Mouse (Mus musculus) heart, embryonic 11.5 days (tissue): ENCODE measurements around the gene Orai3. TPM values are rescaled to one million over a fixed set of nuclear protein-coding genes. Genes with fewer than 3 reads are reported as not detected.

Experiments used
- ATAC-seq: fragments of 200-750 bp; cut with Nextera tagmentation; replicated peaks from 2 replicates; pipeline ENCODE4 v1.8.0; 2017; ENCODE audit warnings: moderate library complexity; ENCODE audit not compliant: insufficient number of reproducible peaks, low FRiP score, low TSS enrichment
- H3K27ac ChIP-seq: fragments of 300-500 bp; sonication (generic); 2 replicates; pipeline ENCODE4 v1.5.1; 2014; ENCODE audit warnings: mild to moderate bottlenecking, low read depth, low read length
- H3K27me3 ChIP-seq: fragments of 300-500 bp; sonication (generic); 2 replicates; pipeline ENCODE4 v1.6.1; 2014; ENCODE audit warnings: mild to moderate bottlenecking, low read length, mixed read lengths; ENCODE audit not compliant: control insufficient read depth, insufficient read depth
- H3K36me3 ChIP-seq: fragments of 300-500 bp; sonication (generic); 2 replicates; pipeline ENCODE4 v1.6.1; 2014; ENCODE audit warnings: mild to moderate bottlenecking, low read length, moderate library complexity, mixed read lengths; ENCODE audit not compliant: control insufficient read depth, insufficient read depth
- H3K4me1 ChIP-seq: fragments of 300-500 bp; sonication (generic); 2 replicates; pipeline ENCODE4 v1.6.1; 2014; ENCODE audit warnings: low read length; ENCODE audit not compliant: control insufficient read depth, insufficient read depth
- H3K4me2 ChIP-seq: fragments of 300-500 bp; sonication (generic); 2 replicates; pipeline ENCODE4 v1.6.1; 2014; ENCODE audit warnings: mild to moderate bottlenecking, moderate library complexity
- H3K4me3 ChIP-seq: fragments of 300-500 bp; sonication (generic); 2 replicates; pipeline ENCODE4 v1.5.1; 2014; ENCODE audit warnings: low read depth, low read length
- H3K9ac ChIP-seq: fragments of 300-500 bp; sonication (generic); 2 replicates; pipeline ENCODE4 v1.6.1; 2014; ENCODE audit warnings: mild to moderate bottlenecking, low read depth, low read length, moderate library complexity
- H3K9me3 ChIP-seq: fragments of 300-500 bp; sonication (generic); replicated peaks from 2 replicates; pipeline ENCODE4 v1.6.1; 2016; ENCODE audit warnings: low read length; ENCODE audit not compliant: control insufficient read depth
- WGBS: fragments of 180-500 bp; shearing (Covaris S2); extraction: QIAGEN DNeasy Blood & Tissue Kit; methylation state at CpG from one replicate; pipeline ENCODE4 v1.1.7; 2014; ENCODE audit not compliant: insufficient replicate concordance; 5-methylcytosine and 5-hydroxymethylcytosine counted together
- polyA plus RNA-seq: library from polyadenylated mRNA; unstranded; fragments of >200 nt; fragmentation: Nextera tagmentation; extraction: Ambion mirVana; gene quantifications from 2 replicates; pipeline ENCODE4 v1.2.1, GENCODE M21; 2014

The Orai3 gene
- polyA plus RNA-seq, 1 experiment from 2014 or later, result 14.5 TPM

- peaks cover 43% of the 10 kb centered on the region for H3K36me3 ChIP-seq
- H3K9ac ChIP-seq, result no peak overlapping the region
- no peak overlapping the region for H3K4me2 ChIP-seq
- no peak overlapping the region for H3K27ac ChIP-seq
- peaks cover 1% of the 10 kb centered on the region; the same call in 1 of the 2 replicates for H3K4me1 ChIP-seq
- 68% methylated on average over 5 of the region's 5 CpGs for whole genome bisulfite sequencing
- no peak for ATAC-seq
- H3K27me3 ChIP-seq, result peaks cover 32% of the 10 kb centered on the region
- H3K9me3 ChIP-seq, result no peaks in the 10 kb centered on the region
- no peak overlapping the region for H3K4me3 ChIP-seq
Measured at GRCm38 (mm10) chr7:127753158-127753557, 16.5 kb upstream of the Orai3 start.

- H3K9me3 ChIP-seq, result no peaks in the 10 kb centered on the region
- ATAC-seq, result no peak
- no peak overlapping the region for H3K4me3 ChIP-seq
- no peak overlapping the region for H3K9ac ChIP-seq
- H3K36me3 ChIP-seq, result peaks cover 43% of the 10 kb centered on the region
- no peak overlapping the region for H3K4me2 ChIP-seq
- WGBS, result 84% methylated on average over 7 of the region's 7 CpGs
- no peaks in the 10 kb centered on the region for H3K4me1 ChIP-seq
- no peak overlapping the region for H3K27ac ChIP-seq
- peaks cover 34% of the 10 kb centered on the region for H3K27me3 ChIP-seq
Measured at GRCm38 (mm10) chr7:127753741-127754140, 15.9 kb upstream of the Orai3 start.

- peaks cover 36% of the 10 kb centered on the region for H3K27me3 ChIP-seq
- H3K4me2 ChIP-seq, result peak overlapping the region; percentile 21
- 13% methylated on average over 6 of the region's 6 CpGs for WGBS
- no peak for ATAC-seq
- H3K27ac ChIP-seq, result no peak overlapping the region
- no peaks in the 10 kb centered on the region for H3K9me3 ChIP-seq
- H3K4me1 ChIP-seq, result peaks cover 9% of the 10 kb centered on the region
- H3K9ac ChIP-seq, result no peak overlapping the region
- peaks cover 18% of the 10 kb centered on the region for H3K36me3 ChIP-seq
- H3K4me3 ChIP-seq, result no peak overlapping the region
Measured at GRCm38 (mm10) chr7:127759716-127760115, 9.9 kb upstream of the Orai3 start.

- H3K4me3 ChIP-seq, result no peak overlapping the region
- no peak overlapping the region for H3K9ac ChIP-seq
- peaks cover 15% of the 10 kb centered on the region for H3K36me3 ChIP-seq
- H3K9me3 ChIP-seq, result no peaks in the 10 kb centered on the region
- peaks cover 9% of the 10 kb centered on the region for H3K4me1 ChIP-seq
- no peak for ATAC-seq
- H3K27me3 ChIP-seq, result peaks cover 33% of the 10 kb centered on the region
- no peak overlapping the region for H3K4me2 ChIP-seq
- WGBS, result 81% methylated on average over 3 of the region's 3 CpGs
- no peak overlapping the region for H3K27ac ChIP-seq
Measured at GRCm38 (mm10) chr7:127760478-127760877, 9.1 kb upstream of the Orai3 start.

GRCm38 (mm10) chr7:127761026-127761425 is 8.6 kb upstream of the Orai3 start:
- 33% methylated on average over 7 of the region's 7 CpGs for WGBS
- H3K9me3 ChIP-seq, result no peaks in the 10 kb centered on the region
- H3K27me3 ChIP-seq, result peaks cover 30% of the 10 kb centered on the region
- H3K4me1 ChIP-seq, result peaks cover 9% of the 10 kb centered on the region
- H3K4me3 ChIP-seq, result no peak overlapping the region
- H3K36me3 ChIP-seq, result peaks cover 16% of the 10 kb centered on the region
- no peak overlapping the region for H3K27ac ChIP-seq
- 0 out of 2 replicates have a peak, but pooled peaks have one; percentile 20 for ATAC-seq
- no peak overlapping the region for H3K9ac ChIP-seq
- H3K4me2 ChIP-seq, result no peak overlapping the region

GRCm38 (mm10) chr7:127763642-127764041 is 6.0 kb upstream of the Orai3 start:
- H3K36me3 ChIP-seq, result peaks cover 19% of the 10 kb centered on the region
- peaks cover 8% of the 10 kb centered on the region for H3K27me3 ChIP-seq
- no peak overlapping the region for H3K9ac ChIP-seq
- H3K27ac ChIP-seq, result no peak overlapping the region
- peaks cover 9% of the 10 kb centered on the region for H3K4me1 ChIP-seq
- ATAC-seq, result no peak
- no peak overlapping the region for H3K4me3 ChIP-seq
- no peaks in the 10 kb centered on the region for H3K9me3 ChIP-seq
- WGBS, result 90% methylated on average over 4 of the region's 4 CpGs
- no peak overlapping the region for H3K4me2 ChIP-seq

GRCm38 (mm10) chr7:127765756-127766155 is 3.9 kb upstream of the Orai3 start:
- Histone ChIP-seq H3K4me3 (no peak overlapping the region), H3K36me3 (peaks cover 19% of the 10 kb centered on the region), H3K4me2 (no peak overlapping the region), H3K9me3 (no peaks in the 10 kb centered on the region), H3K4me1 (peaks cover 16% of the 10 kb centered on the region), H3K27me3 (peaks cover 8% of the 10 kb centered on the region), H3K27ac (no peak overlapping the region), H3K9ac (no peak overlapping the region)
- ATAC-seq, result no peak
- WGBS, result 77% methylated on average over 2 of the region's 2 CpGs

GRCm38 (mm10) chr7:127766851-127767609 is 2.6 kb upstream of the Orai3 start:
- Histone ChIP-seq H3K9ac (peak overlapping the region; percentile 1; the same call in 1 of the 2 replicates), H3K9me3 (no peaks in the 10 kb centered on the region), H3K36me3 (peaks cover 19% of the 10 kb centered on the region), H3K4me2 (peak overlapping the region; percentile 34), H3K27me3 (peaks cover 8% of the 10 kb centered on the region), H3K27ac (peak overlapping the region; percentile 51; the same call in 1 of the 2 replicates), H3K4me1 (peaks cover 18% of the 10 kb centered on the region), H3K4me3 (no peak overlapping the region)
- peak; percentile 70 for ATAC-seq
- 64% methylated on average over 17 of the region's 17 CpGs for WGBS
